Mouse (Mus musculus) ovary, adult 18-20 months (tissue): ENCODE measurements around the gene Alk.

Experiments used
- DNase-seq: peaks from one replicate; pipeline ENCODE4 v3.0.0; 2022; ENCODE audit warnings: low spot score, mixed read lengths

Gene Alk

GRCm38 (mm10) chr17:72132140-72132911, 472.1 kb downstream of the Alk start:
- no peak for DNase-seq

- no peak for DNase-seq
Observed at GRCm38 (mm10) chr17:72121660-72122059, 482.8 kb downstream of the Alk start.

- no peak for DNase-seq
Observed at GRCm38 (mm10) chr17:72120278-72120677, 484.1 kb downstream of the Alk start.

- DNase-seq = peak; percentile 24
Observed at GRCm38 (mm10) chr17:72118376-72118775, 486.1 kb downstream of the Alk start.

- no peak for DNase-seq
Observed at GRCm38 (mm10) chr17:72115271-72115944, 489.0 kb downstream of the Alk start.

GRCm38 (mm10) chr17:72112004-72112403, 492.4 kb downstream of the Alk start:
- no peak for DNase-seq

GRCm38 (mm10) chr17:72111528-72111927, 492.9 kb downstream of the Alk start:
- no peak for DNase-seq

GRCm38 (mm10) chr17:72087261-72087703, 517.1 kb downstream of the Alk start:
- no peak for DNase-seq

GRCm38 (mm10) chr17:72081396-72081795, 523.0 kb downstream of the Alk start:
- no peak for DNase-seq

GRCm38 (mm10) chr17:72076306-72076921, 528.0 kb downstream of the Alk start:
- DNase-seq = no peak

- no peak for DNase-seq
Observed at GRCm38 (mm10) chr17:72071871-72072270, 532.6 kb downstream of the Alk start.

- no peak for DNase-seq
Observed at GRCm38 (mm10) chr17:72068176-72068575, 536.3 kb downstream of the Alk start.

- no peak for DNase-seq
Observed at GRCm38 (mm10) chr17:72062978-72063377, 541.4 kb downstream of the Alk start.

- no peak for DNase-seq
Observed at GRCm38 (mm10) chr17:72059312-72059711, 545.1 kb downstream of the Alk start.

- DNase-seq = no peak
Observed at GRCm38 (mm10) chr17:72045671-72046070, 558.8 kb downstream of the Alk start.

- DNase-seq = no peak
Observed at GRCm38 (mm10) chr17:72043667-72044390, 560.6 kb downstream of the Alk start.

GRCm38 (mm10) chr17:72043001-72043666, 561.3 kb downstream of the Alk start:
- DNase-seq = peak; percentile 4

- DNase-seq = no peak
Observed at GRCm38 (mm10) chr17:72039176-72039948, 565.1 kb downstream of the Alk start.

- DNase-seq = no peak
Observed at GRCm38 (mm10) chr17:72038371-72038770, 566.1 kb downstream of the Alk start.

GRCm38 (mm10) chr17:72030672-72031071, 573.8 kb downstream of the Alk start:
- DNase-seq = no peak

GRCm38 (mm10) chr17:72023323-72023722, 581.1 kb downstream of the Alk start:
- DNase-seq = no peak
